Mouse (Mus musculus) cerebellum, adult 2 months (tissue): Measurements from ENCODE around the gene Efhd2.
A peak's percentile ranks its signal among the peaks of the same experiment; 100 is the strongest.

Source experiments
- CTCF ChIP-seq: fragments of 200-500 bp; IDR thresholded peaks from 2 replicates; pipeline ENCODE4 v1.5.1; 2011; ENCODE audit warnings: low read depth, mild to moderate bottlenecking, control low read depth, low read length, moderate library complexity, borderline replicate concordance; ENCODE audit not compliant: insufficient read depth
- POLR2A ChIP-seq: fragments of 200-500 bp; IDR thresholded peaks from 2 replicates; pipeline ENCODE4 v1.6.1; 2011; ENCODE audit warnings: low read length, control low read depth, borderline replicate concordance; ENCODE audit not compliant: insufficient read depth

DNA sequence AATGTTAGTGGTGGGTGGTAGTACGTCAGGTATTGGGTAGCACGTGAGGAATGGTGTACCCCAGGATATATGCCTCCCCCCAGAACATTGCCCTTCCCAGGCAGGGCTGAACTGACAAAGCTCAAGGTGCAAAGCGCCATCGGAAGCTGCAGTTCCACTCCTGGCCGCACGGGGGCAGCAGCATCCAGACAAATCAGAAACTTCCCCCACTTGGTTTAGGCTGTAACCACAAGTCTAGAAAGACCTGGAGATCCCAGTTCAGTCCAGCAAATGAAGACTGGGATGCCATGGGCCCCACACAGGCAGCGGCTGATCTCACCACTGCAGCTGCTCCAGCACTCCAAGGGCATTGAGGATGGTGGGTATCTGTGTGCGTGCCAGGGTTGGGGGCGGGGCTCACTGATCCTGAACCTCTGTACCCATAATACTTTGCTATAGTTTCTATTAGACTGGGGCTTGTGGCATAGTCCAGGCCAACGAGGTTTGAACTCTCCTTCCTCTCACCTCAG is 17.2 kb downstream of the Efhd2 start:
- TF ChIP-seq CTCF (peak; percentile 98), POLR2A (no peak)
